Mouse (Mus musculus): ENCODE data around the gene Commd1. TPM values are rescaled to one million over a fixed set of nuclear protein-coding genes. Genes with fewer than 3 reads are reported as not detected.
A peak's percentile ranks its signal among the peaks of the same experiment; 100 is the strongest.

Commd1 gene
- 127 TPM for polyA plus RNA-seq (2021)

GRCm38 (mm10) chr11:22981984-22982757, at the start of gene Commd1, which contains the start of gene Gm28048:
Gene Commd1, minus strand, starts transcription at chr11:22982382.
Gene Gm28048, minus strand, starts transcription at chr11:22982090.
- POLR2A ChIA-PET = interaction anchor here (0.8 to 1.8 kb wide), 3 partner anchors 8 to 22 kb away, joined by 3 to 4 read pairs (median 3); partner anchors contain the start of gene Cct4
- ATAC-seq = peak; percentile 95
- peak; percentile 69 for TF ChIP-seq CTCF (IDR thresholded peaks at IDR 0.05)
- in situ Hi-C loops (cut with MboI; ENCODE audit: low pct_unique_long_range_greater_than_20kb) = loop anchor here (25.0 kb wide), 2 partner anchors 580 to 780 kb away; partner anchors contain the start of gene Rel
- no peaks in the 10 kb centered on the region for H3K27me3 ChIP-seq
- CTCF ChIA-PET = interaction anchor here (1.0 to 1.4 kb wide), 7 partner anchors 9 to 356 kb away, joined by 3 to 6 read pairs (median 3); no protein-coding TSS in a partner anchor
- no peak for DNase-seq (ENCODE audit: low read depth, low spot score)

GRCm38 (mm10) chr11:23029399-23029798, 47.2 kb upstream of the Commd1 start:
- DNase-seq (ENCODE audit: low read depth, low spot score) (no peak), ATAC-seq (no peak)
- TF ChIP-seq CTCF (IDR thresholded peaks at IDR 0.05) = no peak
- POLR2A ChIA-PET = no interaction called here
- CTCF ChIA-PET = no interaction called here
- in situ Hi-C loops (cut with MboI; ENCODE audit: low pct_unique_long_range_greater_than_20kb) = no loop called here
- H3K27me3 ChIP-seq = no peaks in the 10 kb centered on the region

- TF ChIP-seq CTCF (IDR thresholded peaks at IDR 0.05) = no peak
- ChIA-PET POLR2A (no interaction called here), CTCF (no interaction called here)
- no peaks in the 10 kb centered on the region for H3K27me3 ChIP-seq
- in situ Hi-C loops (cut with MboI; ENCODE audit: low pct_unique_long_range_greater_than_20kb) = no loop called here
- no peak for ATAC-seq
- DNase-seq (ENCODE audit: low read depth, low spot score) = no peak
Measured at GRCm38 (mm10) chr11:23028957-23029356, 46.8 kb upstream of the Commd1 start.

GRCm38 (mm10) chr11:23024169-23024568, 42.0 kb upstream of the Commd1 start:
- no peaks in the 10 kb centered on the region for H3K27me3 ChIP-seq
- no peak for TF ChIP-seq CTCF (IDR thresholded peaks at IDR 0.05)
- CTCF ChIA-PET = interaction anchor here (1.3 kb wide), 1 partner anchor 11 kb away, joined by 3 read pairs; no protein-coding TSS in a partner anchor
- in situ Hi-C loops (cut with MboI; ENCODE audit: low pct_unique_long_range_greater_than_20kb) = no loop called here
- DNase-seq (ENCODE audit: low read depth, low spot score) (no peak), ATAC-seq (no peak)
- POLR2A ChIA-PET = interaction anchor here (1.0 kb wide), 1 partner anchor 17 kb away, joined by 3 read pairs; the partner anchor contains the start of gene Fam161a

GRCm38 (mm10) chr11:23023155-23023554, 41.0 kb upstream of the Commd1 start:
- ChIA-PET POLR2A (no interaction called here), CTCF (interaction anchor here (1.3 kb wide), 1 partner anchor 9 kb away, joined by 4 read pairs; no protein-coding TSS in a partner anchor)
- in situ Hi-C loops (cut with MboI; ENCODE audit: low pct_unique_long_range_greater_than_20kb) = no loop called here
- no peak for TF ChIP-seq CTCF (IDR thresholded peaks at IDR 0.05)
- no peaks in the 10 kb centered on the region for H3K27me3 ChIP-seq
- no peak for DNase-seq (ENCODE audit: low read depth, low spot score)
- ATAC-seq = no peak

GRCm38 (mm10) chr11:23020841-23021240, 38.7 kb upstream of the Commd1 start:
- ATAC-seq (no peak), DNase-seq (ENCODE audit: low read depth, low spot score) (no peak)
- in situ Hi-C loops (cut with MboI; ENCODE audit: low pct_unique_long_range_greater_than_20kb) = no loop called here
- ChIA-PET POLR2A (no interaction called here), CTCF (no interaction called here)
- H3K27me3 ChIP-seq = no peaks in the 10 kb centered on the region
- no peak for TF ChIP-seq CTCF (IDR thresholded peaks at IDR 0.05)

GRCm38 (mm10) chr11:23020116-23020770, 38.1 kb upstream of the Commd1 start:
- no peaks in the 10 kb centered on the region for H3K27me3 ChIP-seq
- no peak for TF ChIP-seq CTCF (IDR thresholded peaks at IDR 0.05)
- ChIA-PET POLR2A (no interaction called here), CTCF (no interaction called here)
- ATAC-seq (no peak), DNase-seq (ENCODE audit: low read depth, low spot score) (no peak)
- in situ Hi-C loops (cut with MboI; ENCODE audit: low pct_unique_long_range_greater_than_20kb) = no loop called here

GRCm38 (mm10) chr11:23017943-23018342, 35.8 kb upstream of the Commd1 start:
- CTCF ChIA-PET = interaction anchor here (1.2 kb wide), 1 partner anchor 10 kb away, joined by 5 read pairs; the partner anchor contains the start of gene Fam161a

GRCm38 (mm10) chr11:23014996-23015395, 32.8 kb upstream of the Commd1 start:
- H3K27me3 ChIP-seq = no peaks in the 10 kb centered on the region
- in situ Hi-C loops (cut with MboI; ENCODE audit: low pct_unique_long_range_greater_than_20kb) = no loop called here
- no peak for TF ChIP-seq CTCF (IDR thresholded peaks at IDR 0.05)
- CTCF ChIA-PET = no interaction called here
- POLR2A ChIA-PET = interaction anchor here (0.7 kb wide), 1 partner anchor 130 kb away, joined by 3 read pairs; no protein-coding TSS in a partner anchor
- no peak for DNase-seq (ENCODE audit: low read depth, low spot score)
- no peak for ATAC-seq

More at GRCm38 (mm10) chr11:23017943-23018342, 35.8 kb upstream of the Commd1 start:
- TF ChIP-seq CTCF (IDR thresholded peaks at IDR 0.05) = no peak
- POLR2A ChIA-PET = no interaction called here
- in situ Hi-C loops (cut with MboI; ENCODE audit: low pct_unique_long_range_greater_than_20kb) = no loop called here
- DNase-seq (ENCODE audit: low read depth, low spot score) (no peak), ATAC-seq (no peak)
- no peaks in the 10 kb centered on the region for H3K27me3 ChIP-seq

GRCm38 (mm10) chr11:23013580-23014294, 31.6 kb upstream of the Commd1 start:
- ATAC-seq (no peak), DNase-seq (ENCODE audit: low read depth, low spot score) (no peak)
- POLR2A ChIA-PET = no interaction called here
- TF ChIP-seq CTCF (IDR thresholded peaks at IDR 0.05) = peak; percentile 59
- H3K27me3 ChIP-seq = no peaks in the 10 kb centered on the region
- CTCF ChIA-PET = interaction anchor here (1.1 to 1.2 kb wide), 2 partner anchors 9 to 11 kb away, joined by 3 to 4 read pairs; no protein-coding TSS in a partner anchor
- in situ Hi-C loops (cut with MboI; ENCODE audit: low pct_unique_long_range_greater_than_20kb) = no loop called here
